Mouse (Mus musculus) T-helper 17 cell (primary cell): ENCODE results near the gene Ubtd2.

Experiments
- in situ Hi-C, 2 experiments: fragments of 300-600 bp; cut with MboI, MseI; formaldehyde crosslinking; loops; 1 replicate in 1 of 2; 2 replicates in 1 of 2; pipeline ENCODE4 v1.15.1; 2025; ENCODE audit warnings: high pct_unique_total_duplicates in 2 of 2

The Ubtd2 gene

GRCm38 (mm10) chr11:32516916-32517712 lies 61.9 kb downstream of the Ubtd2 start:
- in situ Hi-C loops = no loop called here

GRCm38 (mm10) chr11:32518770-32519169 lies 63.6 kb downstream of the Ubtd2 start:
- in situ Hi-C loops = no loop called here

GRCm38 (mm10) chr11:32519354-32519753 lies 64.2 kb downstream of the Ubtd2 start:
- in situ Hi-C loops = no loop called here

- in situ Hi-C loops = no loop called here
Observed at GRCm38 (mm10) chr11:32521246-32521645, 66.1 kb downstream of the Ubtd2 start.

DNA sequence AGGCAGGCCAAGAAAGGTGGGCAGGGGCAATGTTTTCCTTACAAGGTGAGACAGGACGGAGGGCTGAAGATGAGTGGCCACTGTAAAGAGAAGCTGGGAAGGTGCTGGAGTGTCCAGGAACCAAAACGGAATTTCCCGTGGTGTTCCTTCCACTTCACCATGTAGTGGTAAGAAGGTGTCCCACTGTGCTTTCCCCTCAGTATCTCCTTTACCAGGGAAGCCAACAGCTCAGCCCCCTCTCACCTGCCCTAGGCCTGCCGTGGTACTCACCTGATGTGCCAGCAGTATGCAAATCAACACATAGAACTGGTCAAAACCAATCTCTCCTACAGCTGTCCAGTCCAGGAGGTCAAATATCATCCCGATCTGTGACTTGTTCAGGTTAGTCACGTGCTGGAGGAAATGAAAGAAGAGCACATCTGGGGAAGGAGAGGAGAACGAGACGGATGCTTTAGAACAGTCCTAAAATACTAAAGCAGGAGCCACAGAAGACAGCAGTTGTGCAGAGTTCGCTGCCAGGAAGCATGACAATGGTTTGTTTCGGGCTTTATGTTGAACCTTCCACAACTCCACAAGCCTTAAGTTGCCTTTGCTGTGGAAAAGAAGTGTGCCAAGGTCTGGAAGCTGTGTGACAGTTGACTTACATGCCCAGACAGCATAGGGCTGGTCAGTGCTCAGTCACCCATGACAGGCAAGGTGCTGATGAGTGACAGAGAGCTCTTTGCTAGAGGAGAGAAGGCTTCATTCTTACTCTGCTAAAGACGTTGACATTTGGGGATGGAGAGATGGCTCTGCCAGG lies 69.2 kb downstream of the Ubtd2 start:
- in situ Hi-C loops = no loop called here

DNA sequence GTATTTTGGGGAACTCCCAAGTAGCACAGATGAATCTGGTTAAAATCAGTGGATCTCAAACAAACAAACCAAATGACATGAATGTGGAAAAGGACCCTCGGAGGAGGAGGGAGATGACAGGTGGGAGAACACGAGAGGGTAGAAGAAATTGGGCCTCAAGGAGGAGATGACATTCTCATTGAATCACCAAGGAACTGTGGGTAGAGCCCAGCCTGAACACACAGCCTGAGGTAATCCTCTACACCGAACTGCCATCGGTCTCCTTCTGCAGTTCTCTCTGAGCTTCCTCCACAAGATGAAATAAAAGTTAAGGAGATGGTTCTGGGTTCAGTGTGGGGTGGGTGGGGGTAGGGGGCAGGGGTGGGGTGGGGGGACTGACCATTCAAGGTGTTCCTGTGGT lies 71.8 kb downstream of the Ubtd2 start:
- in situ Hi-C loops = no loop called here

- in situ Hi-C loops = loop anchor here in 1 of 2 experiments (5.0 kb wide), 1 partner anchor 42 kb away; no protein-coding TSS in a partner anchor
Observed at GRCm38 (mm10) chr11:32530151-32530550, 75.0 kb downstream of the Ubtd2 start.

GRCm38 (mm10) chr11:32531871-32532764 lies 76.9 kb downstream of the Ubtd2 start, which contains the start of gene Efcab9:
Efcab9 (minus strand) TSS chr11:32532081.
- in situ Hi-C loops = loop anchor here in 1 of 2 experiments (5.0 kb wide), 1 partner anchor 40 kb away; no protein-coding TSS in a partner anchor

- in situ Hi-C loops = loop anchor here in 1 of 2 experiments (5.0 kb wide), 1 partner anchor 39 kb away; no protein-coding TSS in a partner anchor
Observed at GRCm38 (mm10) chr11:32532765-32533481, 77.8 kb downstream of the Ubtd2 start, which contains the start of gene Stk10. Stk10 (plus strand) TSS chr11:32533305.

DNA sequence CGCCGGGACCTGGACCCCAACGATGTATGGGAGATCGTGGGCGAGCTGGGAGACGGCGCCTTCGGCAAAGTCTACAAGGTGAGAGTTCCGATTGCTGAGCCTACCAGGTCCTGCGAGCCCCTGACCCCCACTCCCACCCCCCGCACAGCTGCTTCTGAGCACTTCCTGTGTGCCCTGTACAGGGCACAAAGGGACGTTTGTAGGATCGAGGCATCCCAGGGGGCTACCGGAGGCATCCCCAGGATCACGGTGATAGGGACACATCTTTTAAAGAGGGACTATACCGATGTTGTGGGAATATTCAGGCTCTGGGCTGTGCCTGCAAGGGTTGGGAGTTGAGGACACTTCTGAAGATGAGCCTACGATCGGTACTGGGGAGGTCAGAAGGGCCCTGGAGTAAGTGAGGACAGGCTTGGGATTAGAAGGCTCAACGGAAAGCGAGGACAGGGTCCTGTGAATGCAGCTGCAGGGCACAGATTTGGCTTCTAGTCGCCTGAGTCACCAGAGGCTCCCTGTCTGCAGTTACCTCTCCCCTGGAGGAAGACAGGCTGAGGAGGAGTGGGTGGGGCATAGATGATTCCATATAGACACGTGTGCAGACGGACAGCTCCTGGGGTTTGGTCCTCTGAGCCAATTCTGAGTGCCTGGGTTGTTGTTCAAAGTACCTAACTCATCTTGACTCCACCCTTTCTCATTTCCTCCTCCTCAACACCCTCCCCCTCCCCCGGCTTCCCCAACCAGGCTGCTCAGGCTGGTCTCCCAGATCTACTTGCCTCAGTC lies 78.5 kb downstream of the Ubtd2 start:
- in situ Hi-C loops = loop anchor here in 1 of 2 experiments (5.0 kb wide), 1 partner anchor 39 kb away; no protein-coding TSS in a partner anchor

DNA sequence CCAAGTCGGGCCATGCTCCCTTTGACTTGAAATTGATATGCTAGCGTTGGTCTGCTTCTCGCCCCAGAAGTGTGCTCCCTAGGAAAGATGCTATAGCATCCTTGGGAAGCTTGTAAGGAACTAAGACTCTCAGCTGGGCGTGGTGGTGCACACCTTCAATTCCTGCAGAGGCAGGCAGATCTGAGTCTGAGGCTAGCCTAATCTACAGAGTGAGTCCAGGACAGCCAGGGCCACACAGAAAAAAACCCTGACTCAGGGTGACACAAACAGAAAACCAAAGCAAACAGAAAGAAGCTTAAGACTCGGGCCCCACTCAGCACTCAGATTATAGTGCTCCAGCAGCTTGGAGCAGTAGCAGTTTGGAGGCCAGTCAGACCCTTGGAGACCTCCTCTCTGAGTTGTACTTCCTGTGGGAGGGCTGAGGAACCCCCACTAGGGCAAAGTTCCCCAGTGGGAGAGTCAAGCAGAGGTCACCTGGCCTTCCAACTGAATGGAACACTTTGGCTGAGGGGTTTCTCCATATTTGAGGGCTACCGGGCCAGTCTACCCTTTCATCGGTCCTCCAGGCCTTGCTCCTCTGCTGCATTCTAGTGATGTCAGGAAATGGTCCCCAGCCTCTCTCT lies 79.4 kb downstream of the Ubtd2 start:
- in situ Hi-C loops = loop anchor here (5.0 kb wide), 2 partner anchors 38 to 53 kb away; no protein-coding TSS in a partner anchor

- in situ Hi-C loops = loop anchor here in 1 of 2 experiments (5.0 kb wide), 1 partner anchor 52 kb away; no protein-coding TSS in a partner anchor
Observed at GRCm38 (mm10) chr11:32535646-32536045, 80.5 kb downstream of the Ubtd2 start.

DNA sequence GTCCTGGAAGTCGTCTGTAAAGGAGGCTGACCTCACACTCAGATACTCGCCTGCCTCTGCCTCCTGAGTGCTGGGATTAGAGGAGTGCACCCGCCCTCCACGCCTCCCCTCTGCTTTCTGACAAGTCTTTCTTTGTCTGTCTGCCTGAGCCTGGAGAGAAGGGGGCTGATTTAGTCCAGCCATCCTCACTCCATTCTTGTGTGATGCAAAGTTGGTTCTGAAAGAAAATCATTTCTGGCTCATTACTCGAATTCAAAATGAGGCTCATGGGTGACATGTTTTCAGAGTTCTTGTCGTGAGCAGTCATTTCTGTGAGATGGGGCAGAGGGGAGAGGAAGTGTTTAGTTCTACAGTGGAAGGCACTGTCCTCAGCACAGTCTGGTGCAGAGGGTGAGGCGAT lies 81.8 kb downstream of the Ubtd2 start:
- in situ Hi-C loops = loop anchor here in 1 of 2 experiments (5.0 kb wide), 1 partner anchor 50 kb away; no protein-coding TSS in a partner anchor

DNA sequence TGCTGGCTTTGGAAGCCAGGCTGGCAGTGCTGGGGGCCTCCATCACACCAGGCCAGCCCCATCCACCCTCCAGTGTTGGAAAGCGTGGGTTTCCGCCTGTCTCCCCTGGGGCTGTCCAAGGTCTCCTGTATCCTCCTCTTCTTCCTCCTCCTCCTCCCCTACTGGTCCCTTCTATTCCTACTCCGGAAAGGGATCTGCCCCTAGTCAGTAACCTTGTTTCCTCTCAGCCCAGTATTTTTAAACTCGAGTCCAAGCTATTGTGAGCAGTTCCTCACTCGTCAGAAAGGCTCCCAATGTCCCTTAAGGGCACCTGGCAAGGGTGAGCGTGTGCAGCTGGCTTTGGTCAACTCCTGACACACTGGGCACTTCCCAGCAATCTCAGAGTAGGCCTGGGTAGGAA lies 83.3 kb downstream of the Ubtd2 start:
- in situ Hi-C loops = loop anchor here in 1 of 2 experiments (5.0 kb wide), 1 partner anchor 49 kb away; no protein-coding TSS in a partner anchor

GRCm38 (mm10) chr11:32538846-32539245 lies 83.7 kb downstream of the Ubtd2 start:
- in situ Hi-C loops = loop anchor here in 1 of 2 experiments (5.0 kb wide), 1 partner anchor 48 kb away; no protein-coding TSS in a partner anchor

DNA sequence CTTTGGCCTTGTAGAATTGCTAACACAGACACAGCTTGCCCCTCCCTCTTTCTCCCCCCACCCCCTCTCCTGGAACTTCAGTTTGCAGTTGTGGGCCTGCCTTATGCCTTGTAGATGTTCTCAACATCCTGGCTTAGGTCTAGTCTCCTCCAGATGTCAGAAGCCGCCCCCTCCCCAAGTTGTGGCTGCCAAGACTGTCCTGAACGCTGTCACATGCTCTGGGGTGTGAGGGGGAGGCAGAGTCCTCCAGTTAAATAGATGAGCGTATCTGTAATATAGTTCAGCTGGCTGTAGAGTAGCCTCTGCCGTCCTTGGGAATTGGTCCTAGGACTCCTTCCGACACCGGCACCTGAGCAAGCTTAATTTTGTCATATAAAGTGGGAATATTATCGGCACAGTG lies 84.5 kb downstream of the Ubtd2 start:
- in situ Hi-C loops = loop anchor here in 1 of 2 experiments (5.0 kb wide), 1 partner anchor 48 kb away; no protein-coding TSS in a partner anchor

DNA sequence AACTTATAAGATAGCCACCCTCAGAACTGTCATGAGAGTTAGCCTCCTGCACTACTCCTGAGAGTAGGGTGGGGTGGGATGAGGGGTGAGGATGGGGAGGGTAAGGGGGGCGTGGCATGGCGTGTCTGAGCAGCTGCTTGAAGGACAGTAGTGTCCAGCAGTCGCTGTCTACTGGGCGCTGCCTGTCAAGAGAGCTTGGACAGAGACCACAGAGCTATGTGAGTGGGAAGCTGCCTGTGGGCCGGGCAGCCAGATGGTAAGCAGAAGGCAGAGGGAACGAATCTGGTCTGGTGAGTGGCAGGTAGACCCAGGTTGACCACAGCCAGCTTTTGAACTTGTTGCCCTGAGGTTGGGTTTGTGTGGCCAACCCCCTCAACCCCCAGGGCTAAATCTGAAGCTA lies 85.3 kb downstream of the Ubtd2 start:
- in situ Hi-C loops = no loop called here

GRCm38 (mm10) chr11:32542181-32542580 lies 87.0 kb downstream of the Ubtd2 start:
- in situ Hi-C loops = no loop called here
